Mouse (Mus musculus) forebrain, embryonic 15.5 days (tissue): ENCODE data around the gene Chit1. TPM values are rescaled to one million over a fixed set of nuclear protein-coding genes. Genes with fewer than 3 reads are reported as not detected.
A peak's percentile ranks its signal among the peaks of the same experiment; 100 is the strongest.

Experiments used
- ATAC-seq: fragments of 200-750 bp; cut with Nextera tagmentation; replicated peaks from 2 replicates; pipeline ENCODE4 v1.8.0; 2017; ENCODE audit warnings: mild to moderate bottlenecking, moderate TSS enrichment, moderate library complexity
- H3K27ac ChIP-seq: fragments of 300-500 bp; sonication (generic); replicated peaks from 2 replicates; pipeline ENCODE4 v1.5.1; 2015; ENCODE audit warnings: mild to moderate bottlenecking, inconsistent platforms
- H3K27me3 ChIP-seq: fragments of 300-500 bp; sonication (generic); 2 replicates; pipeline ENCODE4 v1.6.1; 2015; ENCODE audit warnings: inconsistent platforms
- H3K36me3 ChIP-seq: fragments of 300-500 bp; sonication (generic); 2 replicates; pipeline ENCODE4 v1.6.1; 2015; ENCODE audit warnings: mild to moderate bottlenecking, inconsistent platforms
- H3K4me1 ChIP-seq: fragments of 300-500 bp; sonication (generic); 2 replicates; pipeline ENCODE4 v1.6.1; 2015; ENCODE audit warnings: inconsistent platforms
- H3K4me2 ChIP-seq: fragments of 300-500 bp; sonication (generic); replicated peaks from 2 replicates; pipeline ENCODE4 v1.6.1; 2015; ENCODE audit warnings: mild to moderate bottlenecking, inconsistent platforms
- H3K4me3 ChIP-seq: fragments of 300-500 bp; sonication (generic); 2 replicates; pipeline ENCODE4 v1.5.1; 2015; ENCODE audit warnings: mild to moderate bottlenecking, inconsistent platforms
- H3K9ac ChIP-seq: fragments of 300-500 bp; sonication (generic); replicated peaks from 2 replicates; pipeline ENCODE4 v1.6.1; 2015; ENCODE audit warnings: mild to moderate bottlenecking, inconsistent platforms
- H3K9me3 ChIP-seq: fragments of 300-500 bp; sonication (generic); 2 replicates; pipeline ENCODE4 v1.6.1; 2016; ENCODE audit warnings: inconsistent platforms
- WGBS: fragments of 180-500 bp; shearing (Covaris S2); methylation state at CpG from one replicate; pipeline ENCODE4 v1.1.7; 2015; ENCODE audit warnings: mixed read lengths; 5-methylcytosine and 5-hydroxymethylcytosine counted together
- polyA plus RNA-seq: library from polyadenylated mRNA; unstranded; fragments of >200 nt; fragmentation: Nextera tagmentation; extraction: Ambion mirVana; gene quantifications from 2 replicates; pipeline ENCODE4 v1.2.1, GENCODE M21; 2015

Gene Chit1
- polyA plus RNA-seq, 1 experiment from 2014 or later: 0.17 TPM

- Histone ChIP-seq H3K4me1 (peaks cover 3% of the 10 kb centered on the region; the same call in 1 of the 2 replicates), H3K27me3 (no peaks in the 10 kb centered on the region), H3K36me3 (no peaks in the 10 kb centered on the region), H3K4me2 (no peak overlapping the region), H3K27ac (no peak overlapping the region), H3K9me3 (no peaks in the 10 kb centered on the region), H3K4me3 (no peak overlapping the region), H3K9ac (no peak overlapping the region)
- no peak for ATAC-seq
- WGBS: 52% methylated on average over 9 of the region's 9 CpGs
Observed at GRCm38 (mm10) chr1:134122195-134122594, 11.2 kb downstream of the Chit1 start.

DNA sequence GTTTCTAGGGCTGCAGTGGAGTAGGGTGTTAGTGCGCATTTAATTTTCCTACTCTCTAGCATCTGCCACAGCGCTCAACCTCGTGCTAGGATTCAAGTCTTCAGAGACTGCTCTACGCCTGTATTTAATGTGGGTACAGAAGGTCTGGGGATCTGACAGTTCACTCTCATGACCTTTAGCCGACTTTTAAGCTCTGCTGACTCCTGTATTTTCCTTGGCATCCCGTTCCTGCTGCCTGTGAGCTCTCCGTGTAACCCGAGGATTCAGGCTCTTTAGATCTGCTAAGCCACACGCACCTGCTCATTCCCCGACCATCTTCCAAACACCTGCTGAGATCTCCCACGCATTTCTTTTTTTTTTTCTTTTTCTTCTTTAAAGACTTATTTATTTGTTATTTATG is 22.3 kb downstream of the Chit1 start:
- Histone ChIP-seq H3K9me3 (no peaks in the 10 kb centered on the region), H3K27me3 (no peaks in the 10 kb centered on the region), H3K36me3 (no peaks in the 10 kb centered on the region), H3K9ac (no peak overlapping the region), H3K4me3 (no peak overlapping the region), H3K27ac (no peak overlapping the region), H3K4me2 (no peak overlapping the region), H3K4me1 (no peaks in the 10 kb centered on the region)
- no peak for ATAC-seq
- WGBS: 73% methylated on average over 11 of the region's 11 CpGs

GRCm38 (mm10) chr1:134136351-134136750 is 25.3 kb downstream of the Chit1 start:
- 66% methylated on average over 3 of the region's 3 CpGs for WGBS

DNA sequence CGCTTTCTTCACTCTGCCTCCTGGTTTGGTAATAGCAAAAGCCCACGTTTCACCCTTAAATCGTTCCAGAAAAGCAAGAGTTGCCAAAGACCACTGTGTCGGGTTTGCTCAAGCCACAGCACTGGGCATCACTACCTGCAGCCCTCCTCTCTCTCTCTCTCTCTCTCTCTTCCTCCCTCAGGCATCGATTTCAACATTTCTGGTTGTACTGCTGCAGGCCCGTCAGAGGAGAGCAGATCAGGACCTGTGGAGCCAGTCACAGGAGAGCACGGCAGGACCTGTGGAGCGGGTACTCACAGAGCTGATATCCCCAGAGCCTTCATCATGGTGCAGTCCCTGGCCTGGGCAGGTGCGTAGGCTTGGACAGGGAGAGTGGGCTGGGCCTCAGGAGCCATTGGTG is 27.4 kb downstream of the Chit1 start:
- Histone ChIP-seq H3K36me3 (no peaks in the 10 kb centered on the region), H3K4me1 (peaks cover 11% of the 10 kb centered on the region), H3K27ac (no peak overlapping the region), H3K9me3 (no peaks in the 10 kb centered on the region), H3K27me3 (no peaks in the 10 kb centered on the region), H3K4me3 (no peak overlapping the region), H3K9ac (no peak overlapping the region), H3K4me2 (no peak overlapping the region)
- ATAC-seq: no peak
- WGBS: 91% methylated on average over 9 of the region's 9 CpGs

More at GRCm38 (mm10) chr1:134136351-134136750, 25.3 kb downstream of the Chit1 start:
- Histone ChIP-seq H3K9me3 (no peaks in the 10 kb centered on the region), H3K27ac (no peak overlapping the region), H3K4me2 (no peak overlapping the region), H3K36me3 (no peaks in the 10 kb centered on the region), H3K27me3 (no peaks in the 10 kb centered on the region), H3K9ac (no peak overlapping the region), H3K4me1 (no peaks in the 10 kb centered on the region), H3K4me3 (no peak overlapping the region)
- no peak for ATAC-seq

- peak; percentile 41; the same call in 1 of the 2 replicates for ATAC-seq
- H3K4me3 ChIP-seq: no peak overlapping the region
- peak overlapping the region; percentile 25 for H3K27ac ChIP-seq
Observed at GRCm38 (mm10) chr1:134142363-134142794, 31.3 kb downstream of the Chit1 start.

GRCm38 (mm10) chr1:134146066-134146465 is 35.0 kb downstream of the Chit1 start:
- Histone ChIP-seq H3K4me1 (peaks cover 11% of the 10 kb centered on the region), H3K36me3 (no peaks in the 10 kb centered on the region), H3K27ac (no peak overlapping the region), H3K4me3 (no peak overlapping the region), H3K9me3 (no peaks in the 10 kb centered on the region), H3K4me2 (no peak overlapping the region), H3K27me3 (no peaks in the 10 kb centered on the region), H3K9ac (no peak overlapping the region)
- no peak for ATAC-seq
- 83% methylated on average over 8 of the region's 8 CpGs for WGBS

More at GRCm38 (mm10) chr1:134142363-134142794, 31.3 kb downstream of the Chit1 start:
- H3K36me3 ChIP-seq: no peaks in the 10 kb centered on the region
- peaks cover 11% of the 10 kb centered on the region for H3K4me1 ChIP-seq
- 38% methylated on average over 4 of the region's 4 CpGs for WGBS
- no peaks in the 10 kb centered on the region for H3K27me3 ChIP-seq
- H3K4me2 ChIP-seq: no peak overlapping the region
- no peak overlapping the region for H3K9ac ChIP-seq
- H3K9me3 ChIP-seq: no peaks in the 10 kb centered on the region

DNA sequence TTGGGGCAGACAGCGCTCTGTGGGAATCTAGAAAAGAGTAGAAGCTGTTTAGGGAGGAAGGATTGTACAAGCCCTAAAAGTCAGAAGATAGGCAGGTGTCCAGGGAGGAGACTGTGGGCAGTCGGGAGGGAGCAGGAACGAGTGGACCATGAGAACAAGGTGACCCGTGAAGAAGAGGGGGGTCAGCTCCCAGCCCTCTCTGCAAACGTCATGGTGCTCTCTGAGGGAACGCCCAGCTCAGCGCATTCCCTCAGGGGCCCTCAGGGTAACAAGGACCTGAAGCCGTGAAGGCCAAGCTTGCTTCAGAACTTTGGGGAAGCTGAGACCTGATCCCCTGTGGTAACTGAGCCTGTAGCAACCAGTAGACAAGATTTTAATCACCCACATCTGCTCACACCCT is 39.0 kb downstream of the Chit1 start:
- no peak overlapping the region for H3K4me2 ChIP-seq
- no peaks in the 10 kb centered on the region for H3K36me3 ChIP-seq
- 64% methylated on average over 8 of the region's 8 CpGs for WGBS
- no peak for ATAC-seq
- H3K4me1 ChIP-seq: no peaks in the 10 kb centered on the region
- H3K27ac ChIP-seq: no peak overlapping the region
- H3K4me3 ChIP-seq: no peak overlapping the region
- no peaks in the 10 kb centered on the region; the same call in 1 of the 2 replicates for H3K9me3 ChIP-seq
- H3K9ac ChIP-seq: no peak overlapping the region
- H3K27me3 ChIP-seq: no peaks in the 10 kb centered on the region

- Histone ChIP-seq H3K9me3 (no peaks in the 10 kb centered on the region; the same call in 1 of the 2 replicates), H3K27ac (no peak overlapping the region), H3K27me3 (no peaks in the 10 kb centered on the region), H3K4me1 (no peaks in the 10 kb centered on the region), H3K9ac (no peak overlapping the region), H3K4me2 (no peak overlapping the region), H3K4me3 (no peak overlapping the region), H3K36me3 (no peaks in the 10 kb centered on the region)
- WGBS: 92% methylated on average over 9 of the region's 9 CpGs
- ATAC-seq: no peak
Observed at GRCm38 (mm10) chr1:134150745-134151144, 39.7 kb downstream of the Chit1 start.

DNA sequence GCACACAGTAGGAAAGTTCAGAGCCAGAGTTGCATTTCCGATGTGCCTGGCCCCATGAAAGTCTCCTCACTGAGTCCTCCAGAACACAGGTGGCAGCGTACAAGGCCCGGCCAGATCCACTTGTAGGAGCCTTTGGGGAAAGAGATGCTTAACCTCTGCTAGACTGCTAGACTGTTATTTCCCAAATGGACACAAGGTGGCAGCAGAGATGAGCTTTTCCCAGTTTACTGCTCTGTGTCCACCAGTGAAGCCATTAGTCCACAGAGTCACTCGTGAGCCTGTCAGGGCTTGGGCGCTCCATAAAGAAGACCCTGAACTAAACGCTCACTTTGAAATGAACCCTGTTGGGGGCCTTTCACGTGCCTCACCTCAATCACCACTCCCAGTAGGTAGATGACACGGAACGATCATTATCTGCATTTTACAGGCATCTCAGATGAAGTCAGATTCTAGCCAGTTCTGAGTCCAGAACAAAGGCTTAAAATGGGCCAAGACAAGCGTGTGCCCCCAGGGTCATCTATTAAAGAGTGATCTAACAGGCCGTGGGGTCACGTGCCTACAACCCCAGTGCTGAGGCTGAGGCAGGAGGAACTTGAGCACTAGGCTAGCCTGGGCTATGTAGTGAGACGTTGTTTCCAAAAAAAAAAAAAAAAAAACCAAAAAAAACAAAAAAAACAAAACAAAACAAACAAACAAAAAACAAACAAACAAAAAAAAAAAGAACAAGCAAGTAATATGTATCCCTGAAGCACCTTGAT is 40.8 kb downstream of the Chit1 start:
- Histone ChIP-seq H3K9ac (no peak overlapping the region), H3K4me1 (no peaks in the 10 kb centered on the region), H3K27me3 (no peaks in the 10 kb centered on the region), H3K27ac (no peak overlapping the region), H3K4me3 (no peak overlapping the region), H3K36me3 (no peaks in the 10 kb centered on the region), H3K9me3 (no peaks in the 10 kb centered on the region; the same call in 1 of the 2 replicates), H3K4me2 (no peak overlapping the region)
- peak; percentile 88 for ATAC-seq
- WGBS: 33% methylated on average over 13 of the region's 13 CpGs

- Histone ChIP-seq H3K4me1 (no peaks in the 10 kb centered on the region), H3K4me2 (no peak overlapping the region), H3K27me3 (no peaks in the 10 kb centered on the region), H3K9ac (no peak overlapping the region), H3K4me3 (no peak overlapping the region), H3K9me3 (no peaks in the 10 kb centered on the region; the same call in 1 of the 2 replicates), H3K27ac (no peak overlapping the region), H3K36me3 (no peaks in the 10 kb centered on the region)
- WGBS: 82% methylated on average over 21 of the region's 21 CpGs
- ATAC-seq: no peak
Observed at GRCm38 (mm10) chr1:134152626-134153590, 41.9 kb downstream of the Chit1 start.

DNA sequence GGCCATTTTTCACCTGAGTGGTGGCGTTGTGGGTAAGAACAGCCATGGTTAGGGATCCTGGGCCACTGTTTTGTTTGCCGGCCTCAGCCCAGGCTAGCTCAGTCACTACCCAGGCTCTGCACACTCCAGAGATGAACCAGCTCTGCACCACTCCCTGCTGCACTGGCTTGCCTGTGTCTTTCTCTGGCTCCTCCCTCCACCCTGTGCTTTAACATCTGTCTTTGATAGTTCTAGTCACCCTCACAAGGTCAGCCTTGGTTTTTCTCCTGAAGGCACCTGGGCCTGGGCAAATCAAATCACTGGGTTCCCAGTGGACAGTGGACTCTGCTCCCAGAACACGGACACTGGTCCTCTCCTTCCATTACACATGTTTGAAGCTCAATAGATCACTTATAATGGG is 43.1 kb downstream of the Chit1 start:
- Histone ChIP-seq H3K4me2 (no peak overlapping the region), H3K27me3 (no peaks in the 10 kb centered on the region), H3K4me3 (no peak overlapping the region), H3K9me3 (no peaks in the 10 kb centered on the region; the same call in 1 of the 2 replicates), H3K9ac (no peak overlapping the region), H3K36me3 (no peaks in the 10 kb centered on the region), H3K27ac (no peak overlapping the region), H3K4me1 (no peaks in the 10 kb centered on the region)
- no peak for ATAC-seq
- 82% methylated on average over 3 of the region's 3 CpGs for WGBS

- H3K4me3 ChIP-seq: no peak overlapping the region
- 62% methylated on average over 3 of the region's 3 CpGs for WGBS
- H3K9ac ChIP-seq: no peak overlapping the region
- no peak overlapping the region for H3K4me2 ChIP-seq
- ATAC-seq: no peak
- H3K4me1 ChIP-seq: no peaks in the 10 kb centered on the region
- H3K27ac ChIP-seq: no peak overlapping the region
- H3K36me3 ChIP-seq: no peaks in the 10 kb centered on the region
- H3K9me3 ChIP-seq: no peaks in the 10 kb centered on the region; the same call in 1 of the 2 replicates
- no peaks in the 10 kb centered on the region for H3K27me3 ChIP-seq
Observed at GRCm38 (mm10) chr1:134154655-134155054, 43.6 kb downstream of the Chit1 start.
